Mouse (Mus musculus): ENCODE results near the gene Pigc. TPM values are rescaled to one million over a fixed set of nuclear protein-coding genes. Genes with fewer than 3 reads are reported as not detected.

Gene Pigc
- polyA plus RNA-seq, 1 experiment from 2014 or later = 29.9 TPM

DNA sequence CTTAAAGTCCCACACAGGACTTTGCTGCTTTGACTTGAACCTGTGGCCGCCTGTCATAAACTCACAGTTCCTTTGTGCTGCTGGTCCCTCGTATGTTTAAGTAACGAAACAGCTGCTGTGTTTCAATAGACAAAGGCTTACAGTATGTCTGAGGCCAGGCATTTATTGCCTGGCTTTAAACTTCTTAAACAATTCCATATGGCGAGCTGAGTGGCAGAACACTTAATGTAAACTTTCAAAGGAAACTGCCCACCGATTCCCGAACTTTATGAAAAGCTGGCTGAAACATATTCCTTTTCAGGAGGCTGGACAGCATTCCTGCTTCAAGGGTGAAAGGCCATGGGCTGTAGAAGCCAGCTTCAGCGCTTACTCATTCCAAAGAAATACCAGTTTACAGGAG lies 48.0 kb downstream of the Pigc start:
- H3K36me3 ChIP-seq (ENCODE audit: control insufficient read depth, insufficient read depth, low read length) = no peaks in the 10 kb centered on the region
- H3K4me1 ChIP-seq (replicated peaks; ENCODE audit: control insufficient read depth, insufficient read depth) = peaks cover 8% of the 10 kb centered on the region; the same call in 1 of the 2 replicates
- peak overlapping the region; percentile 58; the same call in 1 of the 2 replicates for H3K27ac ChIP-seq (replicated peaks)
- 24% methylated on average over 7 of the region's 7 CpGs for WGBS
- no peaks in the 10 kb centered on the region for H3K9me3 ChIP-seq (ENCODE audit: control insufficient read depth, low read length)
- no peak overlapping the region for H3K4me2 ChIP-seq (replicated peaks; ENCODE audit: low read depth)
- H3K4me3 ChIP-seq (ENCODE audit: low read depth, low read length) = no peak overlapping the region
- H3K9ac ChIP-seq (ENCODE audit: low read length) = no peak overlapping the region
- TF ChIP-seq EP300 (optimal IDR thresholded peaks at IDR 0.05) (no peak), CTCF (IDR thresholded peaks at IDR 0.05; ENCODE audit: low read depth) (no peak)
- no peak for DNase-seq (ENCODE audit: low spot score)
- ATAC-seq (ENCODE audit: low FRiP score, low TSS enrichment) = no peak
- no peaks in the 10 kb centered on the region for H3K27me3 ChIP-seq (ENCODE audit: control insufficient read depth, insufficient read depth, low read length)

GRCm38 (mm10) chr1:162017975-162018600 lies 49.1 kb downstream of the Pigc start:
- WGBS = 40% methylated on average over 13 of the region's 13 CpGs
- no peak for TF ChIP-seq EP300 (optimal IDR thresholded peaks at IDR 0.05)
- TF ChIP-seq CTCF (IDR thresholded peaks at IDR 0.05; ENCODE audit: low read depth) = no peak
- no peak overlapping the region for H3K27ac ChIP-seq (replicated peaks)
- no peak overlapping the region for H3K9ac ChIP-seq (ENCODE audit: low read length)
- no peaks in the 10 kb centered on the region for H3K9me3 ChIP-seq (ENCODE audit: control insufficient read depth, low read length)
- no peaks in the 10 kb centered on the region for H3K36me3 ChIP-seq (ENCODE audit: control insufficient read depth, insufficient read depth, low read length)
- H3K4me3 ChIP-seq (ENCODE audit: low read depth, low read length) = no peak overlapping the region
- peaks cover 8% of the 10 kb centered on the region; the same call in 1 of the 2 replicates for H3K4me1 ChIP-seq (replicated peaks; ENCODE audit: control insufficient read depth, insufficient read depth)
- ATAC-seq (ENCODE audit: low FRiP score, low TSS enrichment) (no peak), DNase-seq (ENCODE audit: low spot score) (no peak)
- no peak overlapping the region for H3K4me2 ChIP-seq (replicated peaks; ENCODE audit: low read depth)
- H3K27me3 ChIP-seq (ENCODE audit: control insufficient read depth, insufficient read depth, low read length) = no peaks in the 10 kb centered on the region

DNA sequence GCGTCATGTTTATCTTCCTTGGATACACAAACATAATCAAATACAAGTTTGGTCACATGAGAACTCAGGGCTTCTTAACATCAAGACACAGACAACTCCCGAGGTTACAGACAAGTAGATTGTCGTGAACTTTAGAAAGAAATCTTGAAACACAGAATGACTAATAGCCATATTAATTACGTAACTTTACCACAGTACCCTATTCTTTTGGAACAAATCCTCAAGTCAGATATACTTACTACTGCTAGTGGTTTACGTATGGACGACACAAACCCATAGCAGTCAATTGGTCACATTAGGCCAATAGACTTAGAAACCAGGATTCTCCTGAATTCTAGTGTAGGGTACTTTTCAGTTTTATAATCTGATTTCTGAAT lies 49.6 kb downstream of the Pigc start:
- H3K4me1 ChIP-seq (replicated peaks; ENCODE audit: control insufficient read depth, insufficient read depth) = peaks cover 5% of the 10 kb centered on the region; the same call in 1 of the 2 replicates
- H3K9ac ChIP-seq (ENCODE audit: low read length) = no peak overlapping the region
- no peaks in the 10 kb centered on the region for H3K27me3 ChIP-seq (ENCODE audit: control insufficient read depth, insufficient read depth, low read length)
- H3K4me2 ChIP-seq (replicated peaks; ENCODE audit: low read depth) = no peak overlapping the region
- ATAC-seq (ENCODE audit: low FRiP score, low TSS enrichment) = no peak
- DNase-seq (ENCODE audit: low spot score) = no peak
- no peaks in the 10 kb centered on the region for H3K36me3 ChIP-seq (ENCODE audit: control insufficient read depth, insufficient read depth, low read length)
- no peak for TF ChIP-seq EP300 (optimal IDR thresholded peaks at IDR 0.05)
- TF ChIP-seq CTCF (IDR thresholded peaks at IDR 0.05; ENCODE audit: low read depth) = no peak
- no peak overlapping the region for H3K27ac ChIP-seq (replicated peaks)
- H3K4me3 ChIP-seq (ENCODE audit: low read depth, low read length) = no peak overlapping the region
- 66% methylated on average over 6 of the region's 6 CpGs for WGBS
- H3K9me3 ChIP-seq (ENCODE audit: control insufficient read depth, low read length) = no peaks in the 10 kb centered on the region

DNA sequence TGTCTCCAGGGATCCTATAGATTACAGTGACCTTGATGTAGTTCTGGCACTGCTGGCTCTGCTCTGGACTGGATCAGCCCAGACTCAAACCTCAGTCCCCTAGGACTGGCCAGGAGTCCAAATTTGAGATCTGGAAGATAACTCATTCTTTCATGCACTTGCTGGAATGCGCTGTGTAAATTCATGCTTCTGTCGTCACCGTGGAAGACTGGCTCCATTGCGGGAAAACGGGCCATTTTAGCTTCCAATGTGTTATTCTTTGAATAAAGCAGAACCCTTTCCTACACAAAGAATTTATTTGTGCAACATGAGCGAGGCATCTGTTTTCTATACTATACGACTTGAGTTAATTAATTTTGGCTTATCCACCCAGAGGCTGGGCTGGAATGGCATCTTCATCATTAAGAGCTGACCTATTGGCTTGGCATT lies 51.3 kb downstream of the Pigc start:
- H3K36me3 ChIP-seq (ENCODE audit: control insufficient read depth, insufficient read depth, low read length) = no peaks in the 10 kb centered on the region
- H3K4me3 ChIP-seq (ENCODE audit: low read depth, low read length) = no peak overlapping the region
- no peaks in the 10 kb centered on the region for H3K27me3 ChIP-seq (ENCODE audit: control insufficient read depth, insufficient read depth, low read length)
- ATAC-seq (ENCODE audit: low FRiP score, low TSS enrichment) (no peak), DNase-seq (ENCODE audit: low spot score) (no peak)
- 0 out of 2 replicates have a peak, but pooled peaks cover 5% of the 10 kb centered on the region for H3K4me1 ChIP-seq (replicated peaks; ENCODE audit: control insufficient read depth, insufficient read depth)
- H3K4me2 ChIP-seq (replicated peaks; ENCODE audit: low read depth) = no peak overlapping the region
- WGBS = 57% methylated on average over 7 of the region's 7 CpGs
- no peaks in the 10 kb centered on the region for H3K9me3 ChIP-seq (ENCODE audit: control insufficient read depth, low read length)
- H3K27ac ChIP-seq (replicated peaks) = no peak overlapping the region
- no peak overlapping the region for H3K9ac ChIP-seq (ENCODE audit: low read length)
- TF ChIP-seq EP300 (optimal IDR thresholded peaks at IDR 0.05) (no peak), CTCF (IDR thresholded peaks at IDR 0.05; ENCODE audit: low read depth) (no peak)

- Histone ChIP-seq H3K36me3 (ENCODE audit: control insufficient read depth, insufficient read depth, low read length) (no peaks in the 10 kb centered on the region), H3K27me3 (ENCODE audit: control insufficient read depth, insufficient read depth, low read length) (no peaks in the 10 kb centered on the region), H3K4me3 (ENCODE audit: low read depth, low read length) (no peak overlapping the region), H3K4me2 (replicated peaks; ENCODE audit: low read depth) (no peak overlapping the region), H3K27ac (replicated peaks) (no peak overlapping the region), H3K9me3 (ENCODE audit: control insufficient read depth, low read length) (no peaks in the 10 kb centered on the region), H3K4me1 (replicated peaks; ENCODE audit: control insufficient read depth, insufficient read depth) (0 out of 2 replicates have a peak, but pooled peaks cover 5% of the 10 kb centered on the region), H3K9ac (ENCODE audit: low read length) (no peak overlapping the region)
- ATAC-seq (ENCODE audit: low FRiP score, low TSS enrichment) = no peak
- WGBS = 58% methylated on average over 4 of the region's 4 CpGs
- DNase-seq (ENCODE audit: low spot score) = no peak
- TF ChIP-seq CTCF (IDR thresholded peaks at IDR 0.05; ENCODE audit: low read depth) = no peak
- no peak for TF ChIP-seq EP300 (optimal IDR thresholded peaks at IDR 0.05)
Measured at GRCm38 (mm10) chr1:162020766-162021165, 51.8 kb downstream of the Pigc start.

Other genes starting within 250 kb of the Pigc start
- gene Fasl, start 180.7 kb upstream of the Pigc start, polyA plus RNA-seq (2015; fragmentation: Nextera tagmentation; extraction: Ambion mirVana) = not detected in 2 replicates
- 10.9 and 11.4 TPM in 2 replicates for gene Suco, start 92.5 kb upstream of the Pigc start, polyA plus RNA-seq (2015; fragmentation: Nextera tagmentation; extraction: Ambion mirVana)
- gene 4930558K02Rik, start 10.4 kb downstream of the Pigc start, polyA plus RNA-seq (2015; fragmentation: Nextera tagmentation; extraction: Ambion mirVana) = not detected in 2 replicates